Comparison of ENCODE assay signal across 11 mouse cellular contexts in genomic region chr1:52793692-52794091, GRCm38 (mm10). TPM values are rescaled to one million over a fixed set of nuclear protein-coding genes. Genes with fewer than 3 reads are reported as not detected.
DNase-seq lines count a peak whose midpoint lies in the region.
"Had no signal": no experiment of that assay in that cellular context is flagged by ENCODE, and none has a peak within 500 bp of the region (broad histone marks: within the 10 kb centered on the region; RNA-seq: fewer than 3 reads in every experiment).

No protein-coding gene starts in this region.

- intact Hi-C loops in left cerebral cortex, postnatal 36 days (cut with DNase I): no loop called here

- peak; percentile 25 for DNase-seq in adrenal gland, adult 2 months
- no peak for DNase-seq in adrenal gland, postnatal 25 days
- DNase-seq in layer of hippocampus, adult 11-12 months (ENCODE audit: low spot score): peak; percentile 5
- DNase-seq in layer of hippocampus, postnatal 36 days: no peak
- DNase-seq in thymus, postnatal 4 days: peak; percentile 31
- DNase-seq in thymus, postnatal 0 days (ENCODE audit: low spot score): no peak
- DNase-seq in spleen, adult 12 weeks (ENCODE audit: low spot score): no peak
- no peak for DNase-seq in left cerebral cortex, postnatal 36 days (ENCODE audit: low spot score in 2 of 2)
- DNase-seq: cerebellum, adult 8-10 months; kidney, postnatal 36 days; lung, postnatal 10 days had no signal

RNA-seq across cellular contexts. Expression of gene Inpp1, which starts 23.8 kb away (rescaled TPM):
- 10 to 100 TPM; 20.9 to 21.4 TPM for total RNA-seq in adrenal gland, adult 2 months (2021)
- polyA plus RNA-seq in adrenal gland, adult 2 months (2012; rRNA removed): 4.3 TPM in 2 replicates
- total RNA-seq in adrenal gland, postnatal 25 days (2021): 17.8 and 19.6 TPM in 2 replicates
- 10 to 100 TPM; 35.3 to 41.0 TPM for total RNA-seq in layer of hippocampus, postnatal 36 days (2021)
- 43.5 and 43.7 TPM in 2 replicates for polyA plus RNA-seq in thymus, postnatal 0 days (2015; fragmentation: Nextera tagmentation; extraction: Ambion mirVana)
- 10 to 100 TPM; 34.9 to 37.3 TPM for total RNA-seq in left cerebral cortex, postnatal 36 days (2021)

RNA-seq across cellular contexts. Expression of gene Hibch, which starts 51.0 kb away (rescaled TPM):
- 10 to 100 TPM; 62.0 to 95.2 TPM for total RNA-seq in adrenal gland, adult 2 months (2021)
- 37.3 and 50.8 TPM in 2 replicates for polyA plus RNA-seq in adrenal gland, adult 2 months (2012; rRNA removed)
- 74.6 TPM in 2 replicates for total RNA-seq in adrenal gland, postnatal 25 days (2021)
- 10 to 100 TPM; 16.2 to 19.9 TPM for total RNA-seq in layer of hippocampus, postnatal 36 days (2021)
- polyA plus RNA-seq in thymus, postnatal 0 days (2015; fragmentation: Nextera tagmentation; extraction: Ambion mirVana): 23.8 and 24.3 TPM in 2 replicates
- total RNA-seq in left cerebral cortex, postnatal 36 days (2021): 10 to 100 TPM; 15.3 to 15.7 TPM

Comparison
In these comparisons a context has a peak if more than half of its experiments do, and no peak if none do; other contexts are left out.
1. DNase-seq: peak in adrenal gland, adult 2 months (single experiment), layer of hippocampus, adult 11-12 months (single experiment) and thymus, postnatal 4 days (single experiment); none in adrenal gland, postnatal 25 days (single experiment), layer of hippocampus, postnatal 36 days (0 of 2), thymus, postnatal 0 days (single experiment), spleen, adult 12 weeks (single experiment) and left cerebral cortex, postnatal 36 days (0 of 2).